Mouse (Mus musculus) brain, embryonic 18.5 days (tissue): ENCODE results near the gene Srgap3.

Experiments used
- DNase-seq: peaks from one replicate; pipeline ENCODE4 v3.0.0-alpha.2; 2012; ENCODE audit warnings: low read depth, low spot score

Srgap3 gene

GRCm38 (mm10) chr6:112688033-112688432 is 259.0 kb downstream of the Srgap3 start:
- DNase-seq = no peak

GRCm38 (mm10) chr6:112686485-112686884 is 260.6 kb downstream of the Srgap3 start:
- no peak for DNase-seq

DNA sequence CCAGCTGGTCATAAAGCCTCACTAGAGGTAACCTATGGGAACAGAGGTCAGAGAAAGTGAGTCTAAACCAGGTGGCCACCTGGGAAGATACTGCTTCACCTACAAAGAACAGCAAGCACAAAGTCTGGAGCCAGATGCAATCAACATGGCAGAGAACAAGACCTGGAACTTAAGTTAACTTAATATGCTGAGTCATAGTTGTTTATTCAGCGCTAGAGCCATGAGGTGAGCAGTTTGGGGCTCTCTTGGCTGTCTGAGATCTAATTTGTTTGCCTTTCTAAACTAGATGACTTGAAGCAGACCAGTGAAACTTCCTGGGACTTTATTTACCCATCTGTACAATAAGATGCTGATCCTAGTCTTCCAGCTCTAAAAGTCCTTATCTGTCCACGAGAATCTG is 263.0 kb downstream of the Srgap3 start:
- DNase-seq = no peak
